Mouse (Mus musculus): Measurements from ENCODE around the gene Hoxb8. TPM values are rescaled to one million over a fixed set of nuclear protein-coding genes. Genes with fewer than 3 reads are reported as not detected.
A peak's percentile ranks its signal among the peaks of the same experiment; 100 is the strongest.

Gene Hoxb8
- polyA plus RNA-seq, 1 experiment from 2014 or later = not detected

DNA sequence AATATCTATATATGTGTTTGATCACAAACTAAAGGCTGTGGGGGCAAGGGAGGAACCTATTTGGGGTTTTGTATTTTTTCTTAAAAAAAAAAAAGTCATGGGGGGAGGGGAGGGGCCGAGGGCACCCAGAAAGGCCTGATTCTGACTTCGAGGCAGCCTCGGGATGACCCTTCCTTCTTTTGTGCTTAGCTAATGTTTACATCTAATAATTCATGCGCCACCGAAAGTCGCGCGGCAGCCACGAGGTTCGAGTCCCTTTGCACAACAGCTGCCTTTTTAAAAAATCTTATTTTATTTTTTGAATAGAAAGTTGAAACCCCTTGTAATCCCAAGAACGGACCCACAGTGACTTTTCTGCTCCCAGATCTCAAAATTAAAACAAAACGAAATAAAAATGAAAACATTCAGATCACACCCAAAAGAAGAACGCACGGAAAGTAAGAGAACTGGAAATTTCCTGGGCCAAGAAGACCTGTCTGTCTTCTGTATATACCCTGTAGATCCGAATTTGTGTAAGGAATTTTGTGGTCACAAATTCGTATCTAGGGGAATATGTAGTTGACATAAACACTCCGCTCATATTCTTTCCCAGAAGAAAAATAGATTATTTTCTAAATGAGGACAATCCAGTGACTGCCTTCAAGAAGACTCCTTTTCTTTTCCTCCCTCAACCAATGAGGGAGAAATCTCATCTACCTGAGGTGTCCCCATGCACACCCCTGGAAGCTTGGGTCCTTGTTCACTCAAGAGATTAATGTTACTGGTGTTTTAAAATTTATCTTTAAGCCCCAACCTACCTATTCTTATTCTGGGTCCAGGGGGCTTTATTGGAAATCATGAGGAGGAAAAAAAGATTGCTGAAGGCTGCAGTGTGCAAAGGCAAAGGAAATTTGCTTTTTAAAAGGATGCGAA lies 35.2 kb downstream of the Hoxb8 start:
- no peak for ATAC-seq
- Histone ChIP-seq H3K36me3 (ENCODE audit: control insufficient read depth, insufficient read depth, low read length) (no peaks in the 10 kb centered on the region), H3K27me3 (ENCODE audit: control insufficient read depth, insufficient read depth, low read depth, low read length) (peaks cover 91% of the 10 kb centered on the region), H3K4me3 (ENCODE audit: low read depth, low read length) (no peak overlapping the region), H3K27ac (ENCODE audit: low read length) (no peak overlapping the region), H3K9ac (ENCODE audit: low read depth, low read length) (no peak overlapping the region), H3K9me3 (replicated peaks; ENCODE audit: control insufficient read depth, low read length, poor library complexity, severe bottlenecking) (no peaks in the 10 kb centered on the region), H3K4me2 (ENCODE audit: low read length) (no peak overlapping the region), H3K4me1 (ENCODE audit: control insufficient read depth, insufficient read depth, low read length) (no peaks in the 10 kb centered on the region)
- 5% methylated on average over 18 of the region's 18 CpGs for WGBS

GRCm38 (mm10) chr11:96317608-96318367 lies 36.1 kb downstream of the Hoxb8 start, which contains the start of gene Hoxb4:
Hoxb4 (plus strand) TSS chr11:96318267.
- H3K4me2 ChIP-seq (ENCODE audit: low read length) = peak within 1 kb of the TSS; percentile 12; the same call in 1 of the 2 replicates
- no peaks in the 10 kb centered on the region for H3K36me3 ChIP-seq (ENCODE audit: control insufficient read depth, insufficient read depth, low read length)
- H3K4me3 ChIP-seq (ENCODE audit: low read depth, low read length) = no peak within 1 kb of the TSS
- no peak within 1 kb of the TSS for H3K9ac ChIP-seq (ENCODE audit: low read depth, low read length)
- H3K4me1 ChIP-seq (ENCODE audit: control insufficient read depth, insufficient read depth, low read length) = no peaks in the 10 kb centered on the region
- WGBS = under 1% methylated on average over 28 of the region's 28 CpGs
- H3K27ac ChIP-seq (ENCODE audit: low read length) = no peak within 1 kb of the TSS
- H3K9me3 ChIP-seq (replicated peaks; ENCODE audit: control insufficient read depth, low read length, poor library complexity, severe bottlenecking) = no peaks in the 10 kb centered on the region
- H3K27me3 ChIP-seq (ENCODE audit: control insufficient read depth, insufficient read depth, low read depth, low read length) = peaks cover 91% of the 10 kb centered on the region
- no peak for ATAC-seq

- Histone ChIP-seq H3K36me3 (ENCODE audit: control insufficient read depth, insufficient read depth, low read length) (no peaks in the 10 kb centered on the region), H3K27me3 (ENCODE audit: control insufficient read depth, insufficient read depth, low read depth, low read length) (peaks cover 90% of the 10 kb centered on the region), H3K27ac (ENCODE audit: low read length) (no peak overlapping the region), H3K4me1 (ENCODE audit: control insufficient read depth, insufficient read depth, low read length) (no peaks in the 10 kb centered on the region), H3K4me3 (ENCODE audit: low read depth, low read length) (no peak overlapping the region), H3K9me3 (replicated peaks; ENCODE audit: control insufficient read depth, low read length, poor library complexity, severe bottlenecking) (no peaks in the 10 kb centered on the region), H3K4me2 (ENCODE audit: low read length) (peak overlapping the region; percentile 12; the same call in 1 of the 2 replicates), H3K9ac (ENCODE audit: low read depth, low read length) (no peak overlapping the region)
- ATAC-seq = no peak
- 0% methylated on average over 40 of the region's 45 CpGs for WGBS
These were observed 36.8 kb downstream of the Hoxb8 start for GRCm38 (mm10) chr11:96318368-96319070.

GRCm38 (mm10) chr11:96319071-96319902 lies 37.6 kb downstream of the Hoxb8 start:
- H3K4me3 ChIP-seq (ENCODE audit: low read depth, low read length) = no peak overlapping the region
- ATAC-seq = no peak
- H3K4me2 ChIP-seq (ENCODE audit: low read length) = peak overlapping the region; percentile 12; the same call in 1 of the 2 replicates
- H3K4me1 ChIP-seq (ENCODE audit: control insufficient read depth, insufficient read depth, low read length) = no peaks in the 10 kb centered on the region
- no peaks in the 10 kb centered on the region for H3K9me3 ChIP-seq (replicated peaks; ENCODE audit: control insufficient read depth, low read length, poor library complexity, severe bottlenecking)
- H3K36me3 ChIP-seq (ENCODE audit: control insufficient read depth, insufficient read depth, low read length) = no peaks in the 10 kb centered on the region
- H3K9ac ChIP-seq (ENCODE audit: low read depth, low read length) = no peak overlapping the region
- 2% methylated on average over 26 of the region's 34 CpGs for WGBS
- peaks cover 90% of the 10 kb centered on the region for H3K27me3 ChIP-seq (ENCODE audit: control insufficient read depth, insufficient read depth, low read depth, low read length)
- H3K27ac ChIP-seq (ENCODE audit: low read length) = no peak overlapping the region

DNA sequence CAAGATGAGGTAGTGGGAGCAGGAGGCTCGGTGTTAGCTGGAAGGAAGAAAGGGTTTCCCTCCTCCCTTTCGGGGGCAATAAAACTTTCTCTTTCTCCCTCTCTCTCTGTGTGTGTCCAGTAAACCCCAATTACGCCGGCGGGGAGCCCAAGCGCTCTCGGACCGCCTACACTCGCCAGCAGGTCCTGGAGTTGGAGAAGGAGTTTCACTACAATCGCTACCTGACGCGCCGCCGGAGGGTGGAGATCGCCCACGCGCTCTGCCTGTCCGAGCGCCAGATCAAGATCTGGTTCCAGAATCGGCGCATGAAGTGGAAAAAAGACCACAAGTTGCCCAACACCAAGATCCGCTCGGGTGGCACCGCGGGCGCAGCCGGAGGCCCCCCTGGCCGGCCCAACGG lies 38.2 kb downstream of the Hoxb8 start:
- Histone ChIP-seq H3K4me3 (ENCODE audit: low read depth, low read length) (no peak overlapping the region), H3K4me2 (ENCODE audit: low read length) (no peak overlapping the region), H3K4me1 (ENCODE audit: control insufficient read depth, insufficient read depth, low read length) (no peaks in the 10 kb centered on the region), H3K27ac (ENCODE audit: low read length) (no peak overlapping the region), H3K9me3 (replicated peaks; ENCODE audit: control insufficient read depth, low read length, poor library complexity, severe bottlenecking) (no peaks in the 10 kb centered on the region), H3K9ac (ENCODE audit: low read depth, low read length) (no peak overlapping the region), H3K36me3 (ENCODE audit: control insufficient read depth, insufficient read depth, low read length) (no peaks in the 10 kb centered on the region), H3K27me3 (ENCODE audit: control insufficient read depth, insufficient read depth, low read depth, low read length) (peaks cover 93% of the 10 kb centered on the region)
- no peak for ATAC-seq
- under 1% methylated on average over 29 of the region's 29 CpGs for WGBS

DNA sequence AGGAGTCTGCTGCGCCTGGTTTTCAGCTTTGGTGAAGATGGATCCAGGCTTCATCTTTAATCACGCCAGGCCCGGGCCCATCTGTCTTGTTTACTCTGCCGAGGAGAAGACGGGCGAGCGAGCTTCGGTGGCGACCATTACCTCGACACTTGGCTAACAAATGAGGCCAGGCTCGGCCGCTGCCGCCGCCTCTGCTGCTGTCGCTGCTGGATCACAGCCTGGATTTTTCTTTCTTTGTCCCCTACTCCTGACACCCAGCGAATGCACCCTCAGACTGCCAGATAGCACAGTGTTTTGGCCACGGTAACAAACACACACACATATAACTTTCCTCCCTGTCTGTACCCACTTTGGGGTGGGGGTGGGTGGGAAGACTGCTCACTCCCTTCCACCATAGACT lies 39.0 kb downstream of the Hoxb8 start:
- Histone ChIP-seq H3K27me3 (ENCODE audit: control insufficient read depth, insufficient read depth, low read depth, low read length) (peaks cover 92% of the 10 kb centered on the region), H3K36me3 (ENCODE audit: control insufficient read depth, insufficient read depth, low read length) (no peaks in the 10 kb centered on the region), H3K9ac (ENCODE audit: low read depth, low read length) (no peak overlapping the region), H3K9me3 (replicated peaks; ENCODE audit: control insufficient read depth, low read length, poor library complexity, severe bottlenecking) (no peaks in the 10 kb centered on the region), H3K27ac (ENCODE audit: low read length) (no peak overlapping the region), H3K4me3 (ENCODE audit: low read depth, low read length) (no peak overlapping the region), H3K4me2 (ENCODE audit: low read length) (no peak overlapping the region), H3K4me1 (ENCODE audit: control insufficient read depth, insufficient read depth, low read length) (no peaks in the 10 kb centered on the region)
- no peak for ATAC-seq
- under 1% methylated on average over 17 of the region's 17 CpGs for WGBS

- Histone ChIP-seq H3K4me3 (ENCODE audit: low read depth, low read length) (no peak overlapping the region), H3K9ac (ENCODE audit: low read depth, low read length) (no peak overlapping the region), H3K4me2 (ENCODE audit: low read length) (no peak overlapping the region), H3K27ac (ENCODE audit: low read length) (no peak overlapping the region), H3K27me3 (ENCODE audit: control insufficient read depth, insufficient read depth, low read depth, low read length) (peaks cover 91% of the 10 kb centered on the region), H3K9me3 (replicated peaks; ENCODE audit: control insufficient read depth, low read length, poor library complexity, severe bottlenecking) (no peaks in the 10 kb centered on the region), H3K36me3 (ENCODE audit: control insufficient read depth, insufficient read depth, low read length) (no peaks in the 10 kb centered on the region), H3K4me1 (ENCODE audit: control insufficient read depth, insufficient read depth, low read length) (no peaks in the 10 kb centered on the region)
- WGBS = 4% methylated on average over 5 of the region's 5 CpGs
- ATAC-seq = no peak
These were observed 40.1 kb downstream of the Hoxb8 start for GRCm38 (mm10) chr11:96321846-96322245.

- no peak overlapping the region for H3K9ac ChIP-seq (ENCODE audit: low read depth, low read length)
These were observed 41.0 kb downstream of the Hoxb8 start for GRCm38 (mm10) chr11:96322738-96323137.

More at GRCm38 (mm10) chr11:96322738-96323137, 41.0 kb downstream of the Hoxb8 start:
- Histone ChIP-seq H3K36me3 (ENCODE audit: control insufficient read depth, insufficient read depth, low read length) (no peaks in the 10 kb centered on the region), H3K4me2 (ENCODE audit: low read length) (no peak overlapping the region), H3K4me3 (ENCODE audit: low read depth, low read length) (no peak overlapping the region), H3K27ac (ENCODE audit: low read length) (no peak overlapping the region), H3K4me1 (ENCODE audit: control insufficient read depth, insufficient read depth, low read length) (no peaks in the 10 kb centered on the region), H3K27me3 (ENCODE audit: control insufficient read depth, insufficient read depth, low read depth, low read length) (peaks cover 93% of the 10 kb centered on the region), H3K9me3 (replicated peaks; ENCODE audit: control insufficient read depth, low read length, poor library complexity, severe bottlenecking) (no peaks in the 10 kb centered on the region)
- ATAC-seq = no peak
- 2% methylated on average over 6 of the region's 6 CpGs for WGBS

Data from midbrain, embryonic 16.5 days (tissue).